Mouse (Mus musculus) layer of hippocampus, adult 8-10 months (tissue): Measurements from ENCODE around the gene Pgam1. TPM values are rescaled to one million over a fixed set of nuclear protein-coding genes. Genes with fewer than 3 reads are reported as not detected.

Experiments
- total RNA-seq, 4 experiments: library from RNA; stranded (reverse); gene quantifications; 2 replicates each; pipeline ENCODE4 v1.2.4; 2022

Pgam1 gene
- total RNA-seq, 4 experiments from 2014 or later, result 520 to 573 (median 534) TPM

Other genes with a start within 250 kb of the Pgam1 start
- gene Slit1, start 168.3 kb upstream of the Pgam1 start, total RNA-seq, result 100 to 1,000 TPM; 184 to 232 (median 208) TPM
- 1 to 10 TPM; 2.4 to 3.1 (median 2.9) TPM for gene Arhgap19, start 109.9 kb upstream of the Pgam1 start, total RNA-seq
- 10 to 100 TPM; 18.8 to 21.7 (median 19.4) TPM for gene Frat1, start 82.0 kb upstream of the Pgam1 start, total RNA-seq
- 10 to 100 TPM; 10.0 to 10.9 (median 10.4) TPM for gene Frat2, start 63.8 kb upstream of the Pgam1 start, total RNA-seq
- gene Rrp12, start 15.8 kb upstream of the Pgam1 start, total RNA-seq, result 10 to 100 TPM; 33.0 to 34.6 (median 33.5) TPM
- 10 to 100 TPM; 25.5 to 34.9 (median 29.1) TPM for gene Exosc1, start 21.5 kb downstream of the Pgam1 start, total RNA-seq
- gene Zdhhc16, start 21.6 kb downstream of the Pgam1 start, total RNA-seq, result 10 to 100 TPM; 43.5 to 47.4 (median 44.0) TPM
- gene Mms19, start 69.2 kb downstream of the Pgam1 start, total RNA-seq, result 10 to 100 TPM; 30.8 to 60.2 (median 39.4) TPM
- gene Ubtd1, start 69.8 kb downstream of the Pgam1 start, total RNA-seq, result 10 to 100 TPM; 11.2 to 14.4 (median 13.2) TPM
- under 1 TPM in 2 of 4 experiments, not detected in 2; 0.30 to 0.47 TPM for gene Ankrd2, start 124.1 kb downstream of the Pgam1 start, total RNA-seq
- gene Hoga1, start 133.7 kb downstream of the Pgam1 start, total RNA-seq, result 10 to 100 TPM in 1 of 4 experiments, 1 to 10 TPM in 3; 7.2 to 11.6 (median 8.9) TPM
- gene 4933411K16Rik, start 140.3 kb downstream of the Pgam1 start, total RNA-seq, result 1 to 10 TPM; 1.7 to 2.7 (median 2.1) TPM
- gene Morn4, start 174.4 kb downstream of the Pgam1 start, total RNA-seq, result 10 to 100 TPM; 59.1 to 70.6 (median 64.3) TPM
- gene Pi4k2a, start 178.5 kb downstream of the Pgam1 start, total RNA-seq, result 10 to 100 TPM; 64.8 to 71.3 (median 69.0) TPM
- gene Avpi1, start 217.1 kb downstream of the Pgam1 start, total RNA-seq, result 10 to 100 TPM; 18.1 to 24.6 (median 21.4) TPM
- 1 to 10 TPM; 6.6 to 9.8 (median 8.4) TPM for gene Marveld1, start 235.5 kb downstream of the Pgam1 start, total RNA-seq